ENCODE assay signal across 9 mouse cellular contexts in the genomic region with DNA sequence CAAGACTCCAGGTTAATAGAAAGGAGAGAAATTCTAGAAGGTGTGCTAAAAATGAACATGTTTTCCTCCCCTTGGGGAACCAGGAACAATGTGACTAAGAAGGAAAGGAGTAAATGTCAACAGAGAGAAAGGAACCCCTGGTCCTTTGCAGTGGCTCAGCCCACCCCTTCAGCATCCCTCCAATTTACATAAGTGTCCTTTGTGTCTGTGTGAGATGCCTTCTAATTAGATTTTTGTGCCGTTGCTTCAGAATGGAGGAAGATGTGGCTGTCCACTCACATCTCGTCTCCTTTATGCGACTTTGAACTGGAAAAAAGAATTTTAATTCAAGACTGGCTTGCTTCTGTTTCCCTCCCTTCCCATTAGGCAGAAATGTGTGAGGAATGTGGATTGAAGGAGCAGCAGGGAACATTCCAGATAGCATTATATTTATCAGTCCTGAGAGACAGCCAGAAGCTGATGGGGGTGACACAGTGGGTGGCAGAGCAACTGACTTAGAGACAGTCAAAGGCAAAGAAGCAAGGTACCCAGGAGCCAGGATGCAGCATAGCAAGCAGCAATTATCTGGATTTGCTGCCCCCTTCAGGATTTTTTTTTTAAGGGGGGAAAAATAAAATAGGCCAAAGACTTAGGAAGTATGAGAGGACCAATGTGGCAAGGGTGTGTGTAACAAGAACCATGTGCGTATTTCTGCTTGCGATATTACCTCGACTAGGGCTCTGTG.
DNase-seq lines count a peak whose midpoint lies in the region; ATAC-seq and TF ChIP-seq lines count a peak whose summit lies in the region.
"Had no signal": no experiment of that assay in that cellular context is flagged by ENCODE, and none has a peak within 500 bp of the region (broad histone marks: within the 10 kb centered on the region; RNA-seq: fewer than 3 reads in every experiment).

No protein-coding gene starts in this region.

- H3K27ac ChIP-seq in lung, postnatal 0 days (ENCODE audit: low read length), result no peak overlapping the region
- H3K27ac ChIP-seq in cortical plate, adult 2 months (ENCODE audit: insufficient read depth, low read length), result peak overlapping the region; percentile 22; the same call in 1 of the 2 replicates
- no peak overlapping the region for H3K27ac ChIP-seq in hindbrain, embryonic 11.5 days (ENCODE audit: low read depth, low read length)
- H3K27ac ChIP-seq: lung, embryonic 15.5 days had no signal

- TF ChIP-seq POLR2A in lung, adult 2 months (IDR thresholded peaks at IDR 0.05; ENCODE audit: borderline replicate concordance, extremely low read depth, low read depth, low read length), result no peak
- no peak for TF ChIP-seq POLR2A in cortical plate, adult 2 months (IDR thresholded peaks at IDR 0.05; ENCODE audit: extremely low read depth, insufficient read depth, low read length)

- no peaks in the 10 kb centered on the region for H3K4me1 ChIP-seq in lung, postnatal 0 days (ENCODE audit: insufficient read depth, low read depth, low read length)
- no peaks in the 10 kb centered on the region; the same call in 1 of the 2 replicates for H3K4me1 ChIP-seq in lung, adult 2 months (ENCODE audit: control insufficient read depth, insufficient read depth, low read length)
- H3K4me1 ChIP-seq in cortical plate, adult 2 months (ENCODE audit: control insufficient read depth, insufficient read depth, low read length), result peaks cover 5% of the 10 kb centered on the region
- H3K4me1 ChIP-seq in hindbrain, embryonic 11.5 days (replicated peaks; ENCODE audit: control insufficient read depth, insufficient read depth, low read length), result no peaks in the 10 kb centered on the region

- H3K4me2 ChIP-seq in lung, postnatal 0 days (replicated peaks; ENCODE audit: low read depth, low read length), result no peak overlapping the region
- no peak overlapping the region for H3K4me2 ChIP-seq in hindbrain, embryonic 11.5 days (replicated peaks; ENCODE audit: low read depth, low read length)
- H3K4me2 ChIP-seq: lung, embryonic 15.5 days had no signal

- no peak overlapping the region for H3K4me3 ChIP-seq in lung, postnatal 0 days (ENCODE audit: low read depth, low read length)
- no peak overlapping the region for H3K4me3 ChIP-seq in lung, adult 2 months (replicated peaks; ENCODE audit: extremely low read depth, low read depth, low read length)
- H3K4me3 ChIP-seq in cortical plate, adult 2 months (ENCODE audit: insufficient read depth, low read length), result no peak overlapping the region
- H3K4me3 ChIP-seq in hindbrain, embryonic 11.5 days (ENCODE audit: low read depth, low read length), result no peak overlapping the region
- H3K4me3 ChIP-seq: lung, embryonic 15.5 days had no signal

- peak; percentile 53 for DNase-seq in lung, postnatal 0 days (ENCODE audit: low spot score)
- DNase-seq in lung, adult 2 months, result no peak
- peak; percentile 48 for DNase-seq in hindbrain, embryonic 11.5 days (ENCODE audit: low spot score)
- peak; percentile 97 for DNase-seq in retina, postnatal 1 day
- DNase-seq in spleen, postnatal 4 days (ENCODE audit: low spot score in 2 of 2), result no peak
- no peak for DNase-seq in frontal cortex, postnatal 25 days (ENCODE audit: low spot score in 2 of 2)
- DNase-seq: thymus, postnatal 25 days had no signal

- 51% methylated on average over 6 of the region's 6 CpGs for WGBS in lung, postnatal 0 days
- WGBS in lung, adult 2 months, result 52% methylated on average over 6 of the region's 6 CpGs
- 51% methylated on average over 6 of the region's 6 CpGs for WGBS in hindbrain, embryonic 11.5 days

- no peaks in the 10 kb centered on the region for H3K36me3 ChIP-seq in lung, postnatal 0 days (ENCODE audit: insufficient read depth, low read length)
- H3K36me3 ChIP-seq in hindbrain, embryonic 11.5 days (ENCODE audit: control insufficient read depth, insufficient read depth, low read length), result no peaks in the 10 kb centered on the region
- H3K36me3 ChIP-seq: lung, embryonic 15.5 days had no signal

- H3K9ac ChIP-seq in lung, postnatal 0 days (replicated peaks; ENCODE audit: low read depth), result no peak overlapping the region
- H3K9ac ChIP-seq in hindbrain, embryonic 11.5 days (ENCODE audit: low read depth, low read length), result no peak overlapping the region
- H3K9ac ChIP-seq: lung, embryonic 15.5 days had no signal

- peak; percentile 12; the same call in 1 of the 2 replicates for ATAC-seq in lung, postnatal 0 days
- ATAC-seq in hindbrain, embryonic 11.5 days (ENCODE audit: low FRiP score), result peak; percentile 84

- TF ChIP-seq CTCF in lung, postnatal 0 days (IDR thresholded peaks at IDR 0.05), result peak; percentile 52
- TF ChIP-seq CTCF in lung, adult 2 months (IDR thresholded peaks at IDR 0.05; ENCODE audit: insufficient read depth, low read length), result no peak
- TF ChIP-seq CTCF in cortical plate, adult 2 months (IDR thresholded peaks at IDR 0.05; ENCODE audit: extremely low read depth, insufficient read depth, low read length), result peak; percentile 11; the same call in 1 of the 2 replicates

- TF ChIP-seq EP300 in lung, postnatal 0 days (IDR thresholded peaks at IDR 0.05), result no peak

- no peaks in the 10 kb centered on the region for H3K27me3 ChIP-seq in lung, postnatal 0 days (replicated peaks; ENCODE audit: insufficient read depth, low read length)
- H3K27me3 ChIP-seq in hindbrain, embryonic 11.5 days (ENCODE audit: control insufficient read depth, insufficient read depth, low read length), result no peaks in the 10 kb centered on the region
- H3K27me3 ChIP-seq: lung, embryonic 15.5 days had no signal

- no peaks in the 10 kb centered on the region for H3K9me3 ChIP-seq in lung, postnatal 0 days (ENCODE audit: low read length)
- H3K9me3 ChIP-seq in hindbrain, embryonic 11.5 days (ENCODE audit: control insufficient read depth, low read length), result no peaks in the 10 kb centered on the region
- H3K9me3 ChIP-seq: lung, embryonic 15.5 days had no signal

Comparison
In these comparisons a context has a peak if more than half of its experiments do, and no peak if none do; other contexts are left out.
1. DNase-seq: peak in lung, postnatal 0 days (single experiment), hindbrain, embryonic 11.5 days (single experiment) and retina, postnatal 1 day (single experiment); none in lung, adult 2 months (single experiment), spleen, postnatal 4 days (0 of 2) and frontal cortex, postnatal 25 days (0 of 2).